ENCODE assay signal across 9 mouse cellular contexts in the genomic region with DNA sequence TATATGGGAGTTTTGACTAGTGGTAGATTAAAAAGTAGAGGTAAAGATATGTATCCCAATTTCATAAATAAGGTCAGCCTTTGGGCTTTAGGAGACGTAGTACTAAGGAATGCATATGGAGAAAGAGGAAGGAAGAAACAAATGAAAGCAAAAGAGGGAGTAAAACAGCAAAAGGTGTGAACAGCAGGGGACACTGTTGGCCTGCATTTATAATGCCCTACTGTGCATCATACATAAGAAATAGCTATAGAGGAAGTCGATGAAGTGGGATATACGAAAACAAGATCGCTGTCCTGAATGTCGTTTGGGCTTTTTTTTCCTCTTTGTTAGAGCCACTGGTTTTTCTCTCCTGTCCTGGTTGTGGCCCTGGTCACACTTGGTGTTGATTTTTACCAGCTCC.
DNase-seq lines count a peak whose midpoint lies in the region; ATAC-seq and TF ChIP-seq lines count a peak whose summit lies in the region.
"Had no signal": no experiment of that assay in that cellular context is flagged by ENCODE, and none has a peak within 500 bp of the region (broad histone marks: within the 10 kb centered on the region; RNA-seq: fewer than 3 reads in every experiment).

No protein-coding gene starts in this region.

- TF ChIP-seq CTCF in cerebellum, adult 2 months (IDR thresholded peaks at IDR 0.05; ENCODE audit: borderline replicate concordance, insufficient read depth, low read depth, low read length): no peak

- intact Hi-C loops in gastrocnemius, postnatal 14 days (cut with DNase I; ENCODE audit: low total_unique reads): no loop called here
- intact Hi-C loops in left cerebral cortex, postnatal 4 days (cut with DNase I): no loop called here

- peak; percentile 4 for DNase-seq in gastrocnemius, postnatal 10 days
- no peak for DNase-seq in gastrocnemius, postnatal 14 days
- DNase-seq in retina, embryonic 14.5 days (ENCODE audit: low spot score): peak; percentile 1
- DNase-seq in retina, postnatal 1 day: no peak
- peak; percentile 16 for DNase-seq in thymus, postnatal 0 days (ENCODE audit: low spot score)
- DNase-seq in left cerebral cortex, postnatal 4 days: no peak
- no peak for DNase-seq in cerebellum, adult 2 months

- H3K27ac ChIP-seq in cerebellum, adult 2 months (ENCODE audit: insufficient read depth, low read length): no peak overlapping the region
- H3K27ac ChIP-seq: embryonic facial prominence, embryonic 13.5 days had no signal

- TF ChIP-seq POLR2A in cerebellum, adult 2 months (IDR thresholded peaks at IDR 0.05; ENCODE audit: borderline replicate concordance, insufficient read depth, low read length): no peak

- no peak overlapping the region for H3K4me3 ChIP-seq in cerebellum, adult 2 months (replicated peaks; ENCODE audit: insufficient read depth, low read depth, low read length)
- H3K4me3 ChIP-seq: embryonic facial prominence, embryonic 13.5 days had no signal

- H3K4me1 ChIP-seq in cerebellum, adult 2 months (ENCODE audit: control insufficient read depth, insufficient read depth, low read length): no peaks in the 10 kb centered on the region
- H3K4me1 ChIP-seq: embryonic facial prominence, embryonic 13.5 days had no signal

- ATAC-seq in granulocyte monocyte progenitor cell, adult 5-6 weeks (replicated peaks; ENCODE audit: poor library complexity, severe bottlenecking): peak; percentile 89

- 68% methylated on average over 5 of the region's 5 CpGs for whole genome bisulfite sequencing in cerebellum, adult 2 months

- H3K27me3 ChIP-seq in cerebellum, adult 2 months (ENCODE audit: control insufficient read depth, insufficient read depth, low read length): no peaks in the 10 kb centered on the region
- H3K27me3 ChIP-seq: embryonic facial prominence, embryonic 13.5 days had no signal

Comparison
In these comparisons a context has a peak if more than half of its experiments do, and no peak if none do; other contexts are left out.
1. DNase-seq: peak in gastrocnemius, postnatal 10 days (single experiment), retina, embryonic 14.5 days (single experiment) and thymus, postnatal 0 days (single experiment); none in gastrocnemius, postnatal 14 days (single experiment), retina, postnatal 1 day (single experiment), left cerebral cortex, postnatal 4 days (single experiment) and cerebellum, adult 2 months (0 of 2).